Mouse (Mus musculus) T-helper 17 cell (primary cell): Measurements from ENCODE around the gene Opn1mw.
"Not testable (repeated sequence)": the region's sequence is repeated elsewhere in the genome, so short reads cannot be mapped to it uniquely, and the experiment has no call there.

Experiments used
- in situ Hi-C, 2 experiments: fragments of 300-600 bp; cut with MboI, MseI; formaldehyde crosslinking; loops; 1 replicate in 1 of 2; 2 replicates in 1 of 2; pipeline ENCODE4 v1.15.1; 2025; ENCODE audit warnings: high pct_unique_total_duplicates in 2 of 2

Gene Opn1mw

GRCm38 (mm10) chrX:74127164-74127563, at the start of gene Opn1mw:
Gene Opn1mw (plus strand): TSS chrX:74127464.
- in situ Hi-C loops, result no loop called here

GRCm38 (mm10) chrX:74084276-74084837, 42.9 kb upstream of the Opn1mw start:
- in situ Hi-C loops, result no loop called here

GRCm38 (mm10) chrX:74084946-74085498, 42.2 kb upstream of the Opn1mw start:
- in situ Hi-C loops, result no loop called here

DNA sequence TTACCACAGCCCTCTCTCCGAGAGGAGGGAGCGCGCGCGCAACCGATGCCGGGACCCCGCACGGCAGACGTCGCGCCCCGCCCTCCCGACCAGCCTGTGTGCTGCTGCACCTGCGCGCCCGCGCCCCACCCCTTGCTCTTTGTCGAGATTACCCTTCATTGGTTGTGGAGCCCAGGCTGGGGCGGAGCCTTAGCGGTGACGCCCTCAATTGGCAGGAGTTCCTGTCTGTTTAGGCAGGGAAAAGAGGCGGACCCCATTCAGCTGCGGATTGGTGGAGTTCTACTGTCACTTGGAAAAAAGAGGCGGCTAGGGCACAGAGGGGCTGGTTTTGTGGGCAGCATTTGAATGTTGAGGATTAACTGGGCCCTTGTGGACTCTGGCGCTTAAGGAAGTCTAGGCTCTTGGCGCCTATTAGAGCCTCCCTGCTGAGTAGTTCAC, 41.6 kb upstream of the Opn1mw start:
- in situ Hi-C loops, result no loop called here

DNA sequence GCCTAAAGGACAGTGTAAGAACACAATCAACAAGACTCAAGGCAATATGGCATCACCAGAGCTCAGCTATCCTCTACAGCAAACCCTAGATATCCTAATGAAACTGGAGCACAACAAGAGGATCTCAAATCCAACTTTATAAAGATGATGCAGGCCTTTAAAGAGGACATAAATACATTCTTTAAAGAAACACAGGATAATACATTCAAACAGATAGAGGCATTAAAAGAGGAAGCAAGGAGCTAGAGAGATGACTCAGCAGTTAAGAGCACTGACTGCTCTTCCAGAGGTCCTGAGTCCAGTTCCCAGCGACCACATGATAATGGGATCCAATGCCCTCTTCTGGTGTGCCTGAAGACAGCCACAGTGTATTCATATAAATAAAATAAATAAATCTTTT, 32.1 kb upstream of the Opn1mw start:
- in situ Hi-C loops, result no loop called here

DNA sequence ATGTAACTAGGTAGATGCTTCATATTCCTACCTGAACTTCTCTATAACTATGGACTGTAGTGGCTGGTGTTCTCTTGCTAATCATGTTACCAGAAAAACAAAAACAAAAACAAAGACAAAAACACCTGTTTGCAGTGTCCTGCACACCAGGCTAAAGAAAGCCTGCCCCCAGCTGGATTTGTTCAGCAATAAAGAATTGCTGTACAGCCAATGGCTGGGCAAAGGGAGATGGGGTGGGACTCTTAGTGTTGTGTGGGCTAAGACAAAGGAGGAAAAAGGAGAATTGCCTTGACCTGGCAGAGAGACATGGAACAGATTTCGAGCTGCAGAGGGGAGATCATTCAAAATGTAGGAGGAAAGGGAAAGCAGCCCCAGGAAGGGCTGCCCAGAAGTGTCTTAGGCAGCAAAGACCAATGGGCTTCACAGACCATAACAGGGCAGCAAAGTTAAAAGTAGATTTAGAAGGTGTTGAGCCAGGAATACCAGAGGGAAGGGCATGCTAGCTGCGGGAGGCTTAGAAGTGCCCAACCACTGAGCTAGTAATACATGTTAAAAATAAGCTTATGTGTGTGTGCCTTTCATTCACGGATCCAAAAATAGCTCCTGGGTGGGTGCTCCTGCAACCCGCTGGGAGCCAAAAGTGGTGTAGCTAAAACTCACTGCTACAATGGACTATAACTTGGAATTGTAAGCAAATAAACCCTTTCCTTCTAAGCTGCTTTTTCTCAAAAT, 23.6 kb upstream of the Opn1mw start:
- in situ Hi-C loops, result no loop called here

- in situ Hi-C loops, result no loop called here
These were observed 21.3 kb upstream of the Opn1mw start for GRCm38 (mm10) chrX:74105916-74106315.

DNA sequence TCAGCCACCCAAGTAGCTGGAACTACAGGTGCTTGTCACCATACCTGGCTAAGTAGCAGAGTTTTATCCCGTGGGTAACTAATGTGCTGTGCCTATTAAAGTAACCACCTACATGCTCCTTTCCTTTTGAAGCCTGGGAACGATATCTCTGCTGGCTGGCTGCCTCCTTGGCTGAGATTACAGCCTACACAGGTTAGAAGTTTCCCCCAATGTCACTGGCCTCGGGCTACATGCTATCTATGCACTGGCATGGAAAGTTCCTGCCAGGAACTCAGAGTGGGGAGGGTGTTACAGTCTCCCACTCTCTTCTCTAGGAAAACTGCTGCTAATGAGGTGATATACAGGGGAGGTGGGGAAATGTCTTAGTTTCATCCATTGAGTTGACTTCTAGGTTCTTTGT, 18.5 kb upstream of the Opn1mw start:
- in situ Hi-C loops, result no loop called here

- in situ Hi-C loops, result no loop called here
These were observed 13.2 kb upstream of the Opn1mw start for GRCm38 (mm10) chrX:74114036-74114435.

- in situ Hi-C loops, result loop anchor here in 1 of 2 experiments (5.0 kb wide), 1 partner anchor 297 kb away; no protein-coding TSS in a partner anchor
These were observed 11.8 kb upstream of the Opn1mw start for GRCm38 (mm10) chrX:74115511-74115910.

DNA sequence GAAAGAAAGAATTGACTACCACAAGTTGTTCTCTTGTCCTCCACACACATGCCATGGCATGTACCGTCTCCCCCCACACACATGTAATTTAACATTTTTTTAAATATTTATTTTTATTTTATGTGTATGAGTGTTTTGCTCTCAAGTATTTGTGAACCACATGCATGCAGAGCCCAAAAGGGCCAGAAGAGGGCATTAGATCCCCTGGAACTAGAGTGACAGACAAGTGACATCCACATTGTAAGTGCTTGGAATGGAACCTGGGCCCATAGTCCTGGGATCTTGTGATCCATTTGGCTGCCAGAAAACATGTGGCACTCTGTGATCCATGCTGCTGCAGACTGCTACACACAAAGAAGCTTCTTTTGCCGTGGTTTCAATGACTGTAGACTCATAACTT, 2.3 kb upstream of the Opn1mw start:
- in situ Hi-C loops, result no loop called here

- in situ Hi-C loops, result not testable (repeated sequence)
These were observed 8.0 kb downstream of the Opn1mw start, which contains the start of gene Mecp2 for GRCm38 (mm10) chrX:74135263-74135662. Gene Mecp2 (minus strand): TSS chrX:74135363.

GRCm38 (mm10) chrX:74167738-74168137, 40.5 kb downstream of the Opn1mw start, which contains the start of gene Tex28:
Gene Tex28 (minus strand): TSS chrX:74167838.
- in situ Hi-C loops, result no loop called here

DNA sequence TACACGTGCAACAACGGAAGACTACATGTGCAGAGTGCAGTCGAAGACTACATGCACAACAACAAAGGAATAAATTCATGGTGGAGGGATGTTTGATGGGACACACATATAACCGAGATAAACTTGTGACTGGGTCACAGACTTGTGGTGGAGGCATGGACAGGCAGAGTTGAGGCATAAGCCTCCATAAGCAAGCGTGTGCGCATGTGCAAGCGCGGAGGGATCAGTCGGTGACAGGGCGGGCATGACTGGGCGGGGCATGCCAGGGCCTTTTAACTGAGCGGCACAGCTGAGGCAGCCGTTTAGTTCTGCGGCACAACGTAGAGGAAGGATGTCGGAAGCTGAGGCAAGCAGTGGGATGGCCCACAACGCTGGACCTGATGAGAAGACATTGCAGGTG, 49.7 kb downstream of the Opn1mw start, which contains the start of gene Tktl1:
Gene Tktl1, plus strand, starts transcription at position 301 of the 400 bp plus-strand sequence.
- in situ Hi-C loops, result no loop called here
